Mouse (Mus musculus): ENCODE results near the gene 1700016K19Rik.

- no peak for TF ChIP-seq CTCF (IDR thresholded peaks at IDR 0.05; ENCODE audit: low read depth, low read length)
- no peak for TF ChIP-seq GATA1 (IDR thresholded peaks at IDR 0.05; ENCODE audit: borderline replicate concordance, low read length)
- TF ChIP-seq POLR2AphosphoS5 (IDR thresholded peaks at IDR 0.05; ENCODE audit: insufficient replicate concordance, low read depth, low read length) = no peak
- TF ChIP-seq GATA2 (IDR thresholded peaks at IDR 0.05; ENCODE audit: borderline replicate concordance, low read depth, low read length) = no peak
Measured at GRCm38 (mm10) chr11:76050967-76051512, 51.3 kb downstream of the 1700016K19Rik start.
